Mouse (Mus musculus) R1 (cell line): ENCODE data around the gene Acap2.
A peak's percentile ranks its signal among the peaks of the same experiment; 100 is the strongest.

Experiments
- DNase-seq: peaks from one replicate; pipeline ENCODE4 v3.0.0-alpha.2; 2018; ENCODE audit warnings: low read depth, low spot score

Gene Acap2

DNA sequence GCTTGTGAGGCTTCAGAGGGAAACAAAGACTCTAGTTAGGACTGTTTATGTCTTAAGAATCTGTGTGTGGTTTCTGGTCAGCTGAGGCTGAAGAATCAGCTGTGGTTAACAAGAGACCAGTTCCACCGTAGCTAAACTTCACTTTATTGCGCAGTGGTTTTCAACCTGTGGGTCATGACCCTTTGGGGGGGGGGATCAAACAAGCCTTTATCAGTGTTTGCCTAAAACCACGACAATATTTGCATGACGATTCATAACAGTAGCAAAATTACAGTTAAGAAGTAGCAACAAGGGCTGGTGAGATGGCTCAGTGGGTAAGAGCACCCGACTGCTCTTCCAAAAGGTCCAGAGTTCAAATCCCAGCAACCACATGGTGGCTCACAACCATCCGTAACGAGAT, 4.7 kb upstream of the Acap2 start:
- no peak for DNase-seq

- peak; percentile 15 for DNase-seq
Measured at GRCm38 (mm10) chr16:31205187-31205586, 4.1 kb upstream of the Acap2 start.

GRCm38 (mm10) chr16:31204216-31204615, 3.2 kb upstream of the Acap2 start:
- no peak for DNase-seq

GRCm38 (mm10) chr16:31201704-31202103, 659 bp upstream of the Acap2 start:
- DNase-seq = no peak

DNA sequence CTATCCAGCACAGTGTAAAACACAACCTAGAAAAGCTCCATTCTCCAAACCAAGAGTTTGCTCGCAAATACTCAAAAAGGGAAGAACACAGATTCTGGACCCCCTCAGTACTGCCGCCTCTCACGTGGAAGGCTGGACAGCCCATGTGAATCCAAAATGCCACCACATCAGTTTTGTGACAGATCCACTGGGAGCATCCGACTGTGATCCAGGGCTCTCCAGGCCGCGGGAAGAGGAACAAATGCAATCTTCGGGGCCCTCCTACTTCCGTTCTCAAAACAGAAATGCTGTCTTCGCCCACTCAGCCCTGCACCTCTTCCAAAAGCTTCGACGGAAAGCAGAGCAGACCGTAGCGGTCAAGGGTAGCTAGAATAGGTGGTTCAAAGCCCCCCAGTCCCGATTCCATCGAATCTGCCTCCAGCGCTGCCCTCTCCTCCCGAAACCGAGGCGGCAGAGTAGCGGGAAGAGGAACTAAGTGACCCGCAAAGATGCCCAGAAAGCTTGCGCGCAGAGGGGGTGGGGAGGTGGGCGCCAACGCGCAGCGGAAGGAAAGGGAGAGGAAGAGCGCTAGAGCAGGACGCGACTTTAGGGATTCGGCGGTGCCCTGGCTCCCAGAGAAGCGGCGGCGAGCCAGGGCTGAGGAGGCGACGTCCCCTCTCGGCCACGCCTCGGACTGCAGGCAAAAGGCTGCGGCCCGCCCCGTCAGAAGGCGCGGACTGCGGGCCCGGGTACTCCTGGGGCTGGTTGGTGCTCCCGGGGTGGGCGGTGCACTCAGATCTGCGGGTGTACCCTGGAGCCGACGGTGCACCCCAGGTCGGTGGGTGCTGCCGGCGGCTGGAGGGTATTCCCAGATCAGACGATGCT, 887 bp downstream of the Acap2 start:
- DNase-seq = peak; percentile 69

DNA sequence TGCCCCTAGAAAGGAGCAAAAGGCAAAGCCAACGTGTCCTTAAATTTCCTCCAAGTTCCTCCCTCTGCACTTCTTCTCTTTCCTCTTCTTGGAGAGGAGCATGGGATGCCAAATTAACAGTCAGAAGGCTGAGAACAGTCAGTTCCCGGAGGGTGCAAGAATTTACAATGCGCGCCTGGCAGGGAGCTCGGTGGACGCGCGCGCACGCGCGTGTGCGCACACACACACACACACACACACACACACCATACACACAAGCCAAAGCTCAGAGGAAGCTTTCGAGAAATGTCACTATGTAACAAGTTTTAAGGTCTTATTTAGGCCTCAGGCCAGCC, 1.5 kb downstream of the Acap2 start:
- no peak for DNase-seq

- DNase-seq = no peak
Measured at GRCm38 (mm10) chr16:31196971-31197370, 4.1 kb downstream of the Acap2 start.

- DNase-seq = no peak
Measured at GRCm38 (mm10) chr16:31192526-31192925, 8.5 kb downstream of the Acap2 start.

DNA sequence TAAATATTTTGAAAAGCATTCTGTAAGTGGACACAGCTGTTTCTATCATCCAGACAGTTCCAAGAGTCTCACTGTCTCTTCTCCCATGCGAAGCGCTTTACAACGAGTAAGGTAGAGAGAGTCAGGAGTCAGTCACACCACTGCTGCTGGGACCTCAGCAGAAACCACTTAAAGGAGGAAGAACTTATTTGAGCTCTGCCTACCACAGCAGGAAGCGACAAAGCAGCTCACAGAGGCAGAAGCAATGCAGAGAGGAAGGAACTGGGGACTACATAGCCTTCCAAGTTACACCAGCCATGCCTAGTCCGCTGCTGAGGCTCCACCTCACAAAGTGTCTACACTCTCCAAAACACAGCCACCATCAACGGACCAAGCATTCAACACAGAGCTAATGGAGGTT, 9.2 kb downstream of the Acap2 start:
- no peak for DNase-seq

- DNase-seq = no peak
Measured at GRCm38 (mm10) chr16:31190426-31190825, 10.6 kb downstream of the Acap2 start.

GRCm38 (mm10) chr16:31189291-31189690, 11.8 kb downstream of the Acap2 start:
- no peak for DNase-seq

GRCm38 (mm10) chr16:31188799-31189198, 12.2 kb downstream of the Acap2 start:
- DNase-seq = no peak

DNA sequence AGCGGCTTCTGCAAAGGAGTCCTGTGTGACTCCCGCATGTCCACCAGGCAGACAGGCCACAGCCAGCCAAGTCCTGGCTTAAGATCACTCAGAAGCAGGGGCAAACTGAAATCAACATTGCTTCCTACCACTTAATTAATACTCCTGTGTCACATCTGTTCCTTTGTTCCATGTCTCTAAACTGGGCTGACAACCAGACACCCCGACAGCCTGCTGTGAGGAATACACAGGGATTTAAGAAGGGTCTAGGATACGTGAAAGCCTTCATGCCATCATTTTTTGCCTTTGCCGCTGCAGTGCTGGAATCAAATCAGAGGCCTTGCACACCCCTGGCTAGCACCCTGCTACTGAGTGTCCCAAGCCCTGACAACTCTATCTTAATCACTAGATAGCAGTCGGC, 12.8 kb downstream of the Acap2 start:
- DNase-seq = no peak

DNA sequence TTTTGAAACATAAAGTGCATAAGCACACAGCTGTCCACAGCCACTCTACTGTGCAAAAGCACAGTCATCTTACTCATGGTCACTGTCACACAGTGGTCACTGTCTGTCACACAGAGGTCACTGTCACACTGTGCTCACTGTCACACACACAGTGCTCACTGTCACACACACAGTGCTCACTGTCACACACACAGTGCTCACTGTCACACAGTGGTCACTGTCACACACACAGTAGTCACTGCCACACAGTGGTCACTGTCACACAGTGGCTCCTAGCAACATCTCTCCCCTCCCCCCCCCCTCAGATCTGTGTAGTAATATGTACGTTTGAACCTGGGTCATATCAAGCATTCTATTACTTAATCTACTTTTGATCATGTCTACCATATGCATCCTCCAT, 13.9 kb downstream of the Acap2 start:
- no peak for DNase-seq

DNA sequence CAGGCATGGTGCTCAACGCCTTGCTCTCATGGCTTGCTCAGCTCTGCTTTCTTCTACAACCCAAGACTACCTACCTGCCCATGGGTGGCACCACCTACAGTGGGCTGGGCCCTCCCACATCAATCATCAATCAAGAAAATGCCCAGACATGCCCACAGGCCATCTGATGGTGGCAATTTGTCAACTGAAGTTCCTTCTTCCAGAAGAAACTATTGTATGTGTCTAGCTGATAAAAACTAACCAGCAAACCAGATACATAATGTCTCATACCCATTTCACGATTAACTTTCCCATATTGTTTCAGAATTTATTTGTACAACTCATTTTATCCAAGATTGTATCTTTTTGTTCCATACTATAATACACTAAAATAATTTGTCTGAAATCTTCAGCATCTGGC, 15.3 kb downstream of the Acap2 start:
- no peak for DNase-seq

DNA sequence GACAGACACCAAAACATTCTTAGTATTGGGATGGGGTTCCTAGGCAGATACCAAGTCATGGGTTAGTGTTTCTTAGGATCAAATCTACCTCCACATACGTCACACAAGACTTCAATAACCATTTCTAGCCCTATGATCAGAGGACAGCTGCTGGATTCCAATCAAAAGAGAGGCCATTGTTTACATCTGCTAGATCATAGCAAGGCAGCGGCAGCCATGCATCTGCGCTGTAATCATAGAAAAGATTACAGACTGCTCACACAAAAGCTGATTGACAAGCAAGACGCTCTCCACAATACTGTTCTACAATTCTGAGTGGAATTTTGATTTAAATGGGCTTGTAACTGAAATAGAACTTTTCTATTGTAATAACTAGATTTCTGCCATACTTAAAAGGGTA, 16.3 kb downstream of the Acap2 start:
- no peak for DNase-seq

DNA sequence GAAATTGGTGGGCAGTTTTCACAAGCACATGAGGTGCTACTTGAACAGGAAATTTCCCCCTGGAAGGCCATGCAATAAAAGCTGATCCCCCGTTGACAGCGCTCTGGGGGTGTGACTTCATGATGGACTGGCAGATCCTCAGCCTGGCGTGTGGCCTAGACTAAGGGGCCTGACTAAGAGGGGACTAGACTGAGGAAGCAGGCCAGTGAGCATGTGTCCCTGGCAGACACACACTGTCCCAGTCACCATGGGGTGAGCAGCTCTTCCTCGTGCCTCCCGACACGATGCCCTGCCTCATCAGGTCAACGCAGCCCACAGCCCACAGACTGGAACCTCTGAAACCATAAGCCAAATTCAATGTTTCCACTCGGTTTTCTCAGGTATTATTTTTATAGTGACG, 18.5 kb downstream of the Acap2 start:
- DNase-seq = no peak

- DNase-seq = peak; percentile 43
Measured at GRCm38 (mm10) chr16:31180843-31181242, 20.2 kb downstream of the Acap2 start.

- no peak for DNase-seq
Measured at GRCm38 (mm10) chr16:31179384-31179783, 21.7 kb downstream of the Acap2 start.

GRCm38 (mm10) chr16:31174880-31175638, 26.0 kb downstream of the Acap2 start:
- DNase-seq = no peak

DNA sequence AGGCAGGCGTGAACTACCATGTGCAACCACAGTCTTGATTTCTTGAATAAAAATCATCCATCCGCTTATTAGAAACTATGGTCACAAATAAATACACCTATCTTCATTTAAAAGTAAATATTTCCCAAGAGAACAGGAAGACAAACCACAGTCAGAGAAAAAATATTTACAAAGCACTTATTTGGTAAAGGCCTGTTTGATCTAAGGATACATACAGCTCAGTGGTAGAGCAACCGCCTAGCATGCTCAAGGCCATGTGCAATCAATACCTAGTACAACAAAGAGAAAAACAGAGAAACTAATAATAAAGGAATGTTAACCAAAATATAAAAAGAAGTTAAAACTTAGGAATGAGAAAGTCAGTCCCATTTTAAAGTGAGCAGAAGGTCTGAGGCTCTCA, 28.8 kb downstream of the Acap2 start:
- no peak for DNase-seq

- no peak for DNase-seq
Measured at GRCm38 (mm10) chr16:31171418-31171817, 29.6 kb downstream of the Acap2 start.

DNA sequence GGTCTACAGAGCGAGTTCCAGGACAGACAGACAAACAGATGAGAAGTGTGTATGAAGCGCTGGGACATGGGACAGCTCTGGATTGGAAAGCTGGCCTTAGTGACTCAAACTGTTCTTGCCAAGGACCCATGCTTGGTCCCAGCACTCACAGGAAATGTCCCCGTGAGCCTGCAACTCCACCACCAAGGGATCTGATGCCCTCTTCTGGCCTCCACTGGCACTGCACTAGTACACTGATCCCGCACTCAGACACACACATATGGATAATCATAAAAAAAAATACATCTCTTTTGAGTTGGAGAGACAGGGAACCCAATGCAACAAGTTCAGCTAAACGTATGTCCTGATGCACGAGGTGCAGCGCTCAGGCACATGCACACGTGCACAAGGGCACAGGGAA, 30.7 kb downstream of the Acap2 start:
- peak; percentile 64 for DNase-seq
